Mouse (Mus musculus) neural tube, embryonic 10.5 days (tissue): Measurements from ENCODE around the gene Cfd.
"Not testable (repeated sequence)": the region's sequence is repeated elsewhere in the genome, so short reads cannot be mapped to it uniquely, and the experiment has no call there.

ENCODE experiments used
- DNase-seq: peaks from one replicate; pipeline ENCODE4 v3.0.0-alpha.2; 2017; ENCODE audit warnings: low spot score; ENCODE audit errors: extremely low spot score

Cfd gene

GRCm38 (mm10) chr10:79861230-79862048 is 29.2 kb upstream of the Cfd start:
- no peak for DNase-seq

GRCm38 (mm10) chr10:79862049-79862788 is 28.4 kb upstream of the Cfd start:
- no peak for DNase-seq

GRCm38 (mm10) chr10:79862925-79863324 is 27.7 kb upstream of the Cfd start:
- DNase-seq: no peak

GRCm38 (mm10) chr10:79864351-79865188 is 26.1 kb upstream of the Cfd start:
- no peak for DNase-seq

- DNase-seq: no peak
Measured at GRCm38 (mm10) chr10:79865189-79865601, 25.5 kb upstream of the Cfd start.

- no peak for DNase-seq
Measured at GRCm38 (mm10) chr10:79865801-79866295, 24.8 kb upstream of the Cfd start.

- no peak for DNase-seq
Measured at GRCm38 (mm10) chr10:79866601-79867000, 24.1 kb upstream of the Cfd start.

- no peak for DNase-seq
Measured at GRCm38 (mm10) chr10:79871845-79872244, 18.8 kb upstream of the Cfd start.

GRCm38 (mm10) chr10:79872862-79873261 is 17.8 kb upstream of the Cfd start:
- DNase-seq: no peak

GRCm38 (mm10) chr10:79873313-79873712 is 17.3 kb upstream of the Cfd start:
- DNase-seq: no peak

- no peak for DNase-seq
Measured at GRCm38 (mm10) chr10:79873715-79874289, 16.9 kb upstream of the Cfd start.

- peak; percentile 87 for DNase-seq
Measured at GRCm38 (mm10) chr10:79874290-79874862, 16.3 kb upstream of the Cfd start, which contains the start of the genes Prtn3 and Plppr3. TSS of gene Prtn3 (plus strand) at chr10:79874476. TSS of gene Plppr3 (minus strand) at chr10:79874634.

- DNase-seq: no peak
Measured at GRCm38 (mm10) chr10:79877174-79877573, 13.5 kb upstream of the Cfd start.

GRCm38 (mm10) chr10:79877757-79878156 is 12.9 kb upstream of the Cfd start:
- DNase-seq: no peak

GRCm38 (mm10) chr10:79879527-79879926 is 11.1 kb upstream of the Cfd start:
- DNase-seq: no peak

- DNase-seq: no peak
Measured at GRCm38 (mm10) chr10:79880721-79881120, 9.9 kb upstream of the Cfd start.

- DNase-seq: no peak
Measured at GRCm38 (mm10) chr10:79881981-79882380, 8.7 kb upstream of the Cfd start.

- DNase-seq: peak; percentile 77
Measured at GRCm38 (mm10) chr10:79883297-79884084, 7.2 kb upstream of the Cfd start.

- DNase-seq: no peak
Measured at GRCm38 (mm10) chr10:79884446-79884845, 6.2 kb upstream of the Cfd start.

- not testable (repeated sequence) for DNase-seq
Measured at GRCm38 (mm10) chr10:79884938-79885337, 5.7 kb upstream of the Cfd start.
